Mouse (Mus musculus): Measurements from ENCODE around the gene Fzr1. TPM values are rescaled to one million over a fixed set of nuclear protein-coding genes. Genes with fewer than 3 reads are reported as not detected.

Fzr1 gene
- polyA plus RNA-seq, 1 experiment from 2014 or later, result 132 TPM

DNA sequence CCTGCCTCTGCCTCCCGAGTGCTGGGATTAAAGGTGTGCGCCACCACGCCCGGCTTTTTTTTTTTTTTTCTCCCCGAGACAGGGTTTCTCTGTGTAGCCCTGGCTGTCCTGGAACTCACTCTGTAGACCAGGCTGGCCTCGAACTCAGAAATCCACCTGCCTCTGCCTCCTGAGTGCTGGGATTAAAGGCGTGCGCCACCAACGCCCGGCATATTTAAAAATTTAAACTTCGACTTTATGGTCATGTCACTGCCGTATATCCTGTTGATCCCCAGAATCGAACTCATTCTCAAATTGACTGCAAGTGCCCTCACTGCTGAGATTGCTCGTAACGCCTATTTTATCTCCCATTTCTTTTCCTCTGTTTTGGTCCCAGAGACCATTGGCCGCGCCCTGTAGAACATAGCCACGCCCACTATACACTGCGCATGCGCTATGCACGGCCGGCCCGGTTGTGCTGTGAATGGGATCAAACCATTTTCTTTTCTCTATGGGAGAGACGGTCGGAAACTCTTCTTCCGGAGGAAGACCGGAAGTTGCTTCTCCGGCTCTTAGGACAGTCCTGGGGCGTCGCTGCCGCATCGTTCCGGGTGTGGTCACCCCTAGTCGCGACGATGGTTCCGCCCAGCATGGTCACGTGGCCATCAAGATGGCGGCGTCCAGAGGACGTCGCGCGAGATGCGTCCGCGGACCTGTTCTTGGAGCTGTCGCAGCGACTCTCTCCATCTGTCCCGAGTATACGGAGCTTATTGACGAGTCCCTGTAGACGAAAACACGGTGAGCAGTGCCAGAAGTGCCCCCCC, 5.7 kb upstream of the Fzr1 start, which contains the start of the genes Dohh and Gm48551:
Dohh (plus strand) TSS at position 627 of the 803 bp plus-strand sequence.
Gm48551 (plus strand) TSS at position 665 of the 803 bp plus-strand sequence.
- DNase-seq (ENCODE audit: low spot score), result peak; percentile 97
- H3K27ac ChIP-seq (ENCODE audit: low read depth, low read length), result peak within 1 kb of the TSS; percentile 64
- 5% methylated on average over 50 of the region's 54 CpGs for WGBS
- H3K4me2 ChIP-seq (ENCODE audit: low read depth, low read length, severe bottlenecking), result peak within 1 kb of the TSS; percentile 94
- H3K4me1 ChIP-seq (replicated peaks; ENCODE audit: control insufficient read depth, insufficient read depth, low read length), result peaks cover 7% of the 10 kb centered on the region
- H3K4me3 ChIP-seq (ENCODE audit: low read depth, low read length), result peak within 1 kb of the TSS; percentile 90
- peak; percentile 95 for ATAC-seq (replicated peaks; ENCODE audit: low FRiP score)
- no peaks in the 10 kb centered on the region for H3K27me3 ChIP-seq (ENCODE audit: control insufficient read depth, insufficient read depth, low read length)
- peaks cover 2% of the 10 kb centered on the region; the same call in 1 of the 2 replicates for H3K36me3 ChIP-seq (ENCODE audit: control insufficient read depth, insufficient read depth, low read length)
- H3K9me3 ChIP-seq (ENCODE audit: control insufficient read depth, low read length), result no peaks in the 10 kb centered on the region
- H3K9ac ChIP-seq (ENCODE audit: low read length), result peak within 1 kb of the TSS; percentile 79

DNA sequence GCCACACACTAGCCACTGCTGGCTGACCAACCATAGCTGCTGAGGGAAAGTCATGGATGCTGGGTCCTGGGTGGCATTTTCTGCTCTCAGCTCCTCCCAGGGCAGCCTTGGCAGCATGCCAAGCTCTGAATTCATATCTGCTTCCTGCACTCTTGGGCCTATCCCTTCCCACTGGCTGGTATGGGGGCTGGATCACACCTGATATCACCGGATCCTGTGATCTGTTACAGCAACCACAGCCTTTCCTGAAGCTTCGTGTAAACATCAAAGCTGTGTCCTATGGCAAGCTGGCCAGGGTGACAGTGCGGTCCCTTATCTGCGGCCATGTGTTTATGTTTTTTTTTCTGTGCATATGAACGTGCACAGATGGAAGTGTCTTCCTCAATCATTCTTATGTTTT, 3.7 kb upstream of the Fzr1 start:
- peaks cover 14% of the 10 kb centered on the region for H3K4me1 ChIP-seq (replicated peaks; ENCODE audit: control insufficient read depth, insufficient read depth, low read length)
- WGBS, result 88% methylated on average over 5 of the region's 5 CpGs
- H3K9ac ChIP-seq (ENCODE audit: low read length), result 0 out of 2 replicates have a peak overlapping the region, but pooled peaks have one; percentile 12
- H3K9me3 ChIP-seq (ENCODE audit: control insufficient read depth, low read length), result no peaks in the 10 kb centered on the region
- H3K4me3 ChIP-seq (ENCODE audit: low read depth, low read length), result no peak overlapping the region
- DNase-seq (ENCODE audit: low spot score) (no peak), ATAC-seq (replicated peaks; ENCODE audit: low FRiP score) (no peak)
- no peaks in the 10 kb centered on the region for H3K27me3 ChIP-seq (ENCODE audit: control insufficient read depth, insufficient read depth, low read length)
- H3K4me2 ChIP-seq (ENCODE audit: low read depth, low read length, severe bottlenecking), result no peak overlapping the region
- H3K36me3 ChIP-seq (ENCODE audit: control insufficient read depth, insufficient read depth, low read length), result no peaks in the 10 kb centered on the region; the same call in 1 of the 2 replicates
- H3K27ac ChIP-seq (ENCODE audit: low read depth, low read length), result no peak overlapping the region

DNA sequence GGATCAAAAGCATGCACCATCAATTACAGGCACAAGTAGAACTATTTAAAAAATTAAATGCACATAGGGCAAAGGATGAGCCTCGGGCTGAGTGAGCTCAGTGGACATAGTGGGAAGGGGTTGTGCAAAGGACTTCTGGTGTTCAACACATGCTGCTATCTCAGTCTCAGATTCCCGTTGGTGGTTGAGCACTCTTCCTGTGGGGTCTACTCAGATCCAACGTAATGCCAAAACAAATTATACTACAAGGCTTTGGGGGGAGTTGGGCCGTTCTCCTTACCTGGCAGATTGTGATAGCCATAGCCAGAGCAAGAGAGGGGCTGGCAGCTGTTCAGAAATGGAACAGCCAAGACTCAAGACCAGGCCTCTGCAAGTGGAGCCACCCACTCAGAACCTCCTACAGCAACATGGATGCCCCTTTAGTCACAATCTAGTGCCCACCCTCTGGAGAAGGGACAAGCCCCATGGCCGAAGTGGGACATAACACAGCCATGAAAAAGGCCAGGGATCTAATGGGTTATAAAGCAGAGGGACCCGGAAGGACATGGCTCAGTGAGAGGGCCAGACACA, 1.6 kb upstream of the Fzr1 start:
- DNase-seq (ENCODE audit: low spot score) (no peak), ATAC-seq (replicated peaks; ENCODE audit: low FRiP score) (no peak)
- H3K27ac ChIP-seq (ENCODE audit: low read depth, low read length), result no peak overlapping the region
- H3K4me3 ChIP-seq (ENCODE audit: low read depth, low read length), result no peak overlapping the region
- no peaks in the 10 kb centered on the region for H3K9me3 ChIP-seq (ENCODE audit: control insufficient read depth, low read length)
- no peaks in the 10 kb centered on the region for H3K27me3 ChIP-seq (ENCODE audit: control insufficient read depth, insufficient read depth, low read length)
- peaks cover 3% of the 10 kb centered on the region; the same call in 1 of the 2 replicates for H3K36me3 ChIP-seq (ENCODE audit: control insufficient read depth, insufficient read depth, low read length)
- WGBS, result 88% methylated on average over 6 of the region's 6 CpGs
- H3K4me1 ChIP-seq (replicated peaks; ENCODE audit: control insufficient read depth, insufficient read depth, low read length), result peaks cover 18% of the 10 kb centered on the region
- H3K9ac ChIP-seq (ENCODE audit: low read length), result no peak overlapping the region
- H3K4me2 ChIP-seq (ENCODE audit: low read depth, low read length, severe bottlenecking), result no peak overlapping the region

DNA sequence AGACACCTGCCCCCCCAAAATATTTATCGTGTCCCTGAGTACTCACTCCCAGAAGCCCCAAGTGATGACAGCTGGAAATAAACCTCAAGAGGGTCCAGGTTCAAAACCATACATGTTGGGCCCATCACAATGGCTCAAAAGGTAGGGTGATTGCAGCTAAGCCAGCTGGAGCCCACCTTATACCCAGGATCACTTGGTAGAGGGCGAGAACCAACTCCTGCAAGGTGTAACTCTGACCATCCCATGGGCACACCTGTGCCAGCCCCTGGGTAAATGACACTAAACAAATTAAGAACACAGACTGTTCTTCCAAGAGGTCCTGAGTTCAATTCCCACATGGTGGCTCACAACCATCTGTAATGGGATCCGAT, 852 bp upstream of the Fzr1 start:
- Histone ChIP-seq H3K27me3 (ENCODE audit: control insufficient read depth, insufficient read depth, low read length) (no peaks in the 10 kb centered on the region), H3K36me3 (ENCODE audit: control insufficient read depth, insufficient read depth, low read length) (peaks cover 5% of the 10 kb centered on the region; the same call in 1 of the 2 replicates), H3K27ac (ENCODE audit: low read depth, low read length) (peak overlapping the region; percentile 75), H3K4me3 (ENCODE audit: low read depth, low read length) (peak overlapping the region; percentile 89), H3K9ac (ENCODE audit: low read length) (peak overlapping the region; percentile 64), H3K9me3 (ENCODE audit: control insufficient read depth, low read length) (no peaks in the 10 kb centered on the region), H3K4me2 (ENCODE audit: low read depth, low read length, severe bottlenecking) (peak overlapping the region; percentile 65), H3K4me1 (replicated peaks; ENCODE audit: control insufficient read depth, insufficient read depth, low read length) (peaks cover 17% of the 10 kb centered on the region)
- ATAC-seq (replicated peaks; ENCODE audit: low FRiP score), result no peak; the same call in 1 of the 2 replicates
- no peak for DNase-seq (ENCODE audit: low spot score)
- 55% methylated on average over 3 of the region's 3 CpGs for WGBS

DNA sequence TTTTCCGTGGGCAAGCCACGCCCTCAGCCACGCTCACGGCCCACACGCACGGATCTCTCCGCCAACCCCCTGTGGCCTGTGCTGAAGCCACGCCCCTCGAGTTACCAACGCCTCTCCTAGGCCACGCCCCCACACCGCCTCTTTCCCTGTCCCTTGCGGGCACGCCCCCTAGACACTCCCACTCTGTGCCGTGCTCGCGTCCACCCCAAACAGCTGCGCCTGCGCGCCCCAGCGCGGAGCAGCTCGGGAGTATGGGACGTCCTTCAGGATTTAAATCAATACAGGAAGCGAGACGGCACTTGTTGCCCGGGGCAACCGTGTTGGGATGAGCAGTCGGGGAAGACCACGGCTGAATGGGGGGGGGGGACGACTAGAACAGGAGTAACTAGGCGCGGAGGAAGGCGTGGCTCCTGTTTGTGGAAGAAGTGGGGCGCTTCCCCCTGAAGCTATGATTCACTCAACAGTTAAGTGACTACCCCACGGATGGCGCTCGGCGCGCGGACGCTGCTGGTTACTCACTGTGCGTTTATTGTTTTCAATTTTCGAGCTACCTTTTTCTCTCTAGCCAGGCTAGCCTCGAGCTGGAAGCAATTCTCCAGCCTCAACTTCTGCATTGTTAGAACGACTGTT, 352 bp upstream of the Fzr1 start:
- peak; percentile 100 for DNase-seq (ENCODE audit: low spot score)
- ATAC-seq (replicated peaks; ENCODE audit: low FRiP score), result peak; percentile 97
- Histone ChIP-seq H3K27me3 (ENCODE audit: control insufficient read depth, insufficient read depth, low read length) (no peaks in the 10 kb centered on the region), H3K4me1 (replicated peaks; ENCODE audit: control insufficient read depth, insufficient read depth, low read length) (peaks cover 17% of the 10 kb centered on the region), H3K27ac (ENCODE audit: low read depth, low read length) (peak overlapping the region; percentile 75), H3K9ac (ENCODE audit: low read length) (peak overlapping the region; percentile 94), H3K36me3 (ENCODE audit: control insufficient read depth, insufficient read depth, low read length) (peaks cover 6% of the 10 kb centered on the region; the same call in 1 of the 2 replicates), H3K9me3 (ENCODE audit: control insufficient read depth, low read length) (no peaks in the 10 kb centered on the region), H3K4me3 (ENCODE audit: low read depth, low read length) (peak overlapping the region; percentile 89), H3K4me2 (ENCODE audit: low read depth, low read length, severe bottlenecking) (peak overlapping the region; percentile 65)
- under 1% methylated on average over 46 of the region's 46 CpGs for WGBS

DNA sequence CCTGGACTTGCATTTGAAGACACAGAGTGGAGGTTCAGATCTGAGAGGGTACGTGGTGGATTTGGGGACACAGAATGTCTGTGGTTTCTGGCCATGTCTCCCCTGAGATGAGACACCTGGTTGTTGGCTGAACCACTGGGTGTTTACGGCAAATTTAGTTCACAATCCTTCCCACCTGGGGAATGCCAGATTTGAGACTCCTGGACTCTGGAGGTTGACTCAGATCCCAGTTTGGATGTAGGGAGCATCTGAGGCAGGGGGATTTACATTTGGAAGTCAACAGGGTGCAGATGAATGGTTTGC, 1.0 kb downstream of the Fzr1 start:
- Histone ChIP-seq H3K4me3 (ENCODE audit: low read depth, low read length) (peak overlapping the region; percentile 89), H3K9ac (ENCODE audit: low read length) (peak overlapping the region; percentile 94), H3K4me1 (replicated peaks; ENCODE audit: control insufficient read depth, insufficient read depth, low read length) (peaks cover 17% of the 10 kb centered on the region), H3K36me3 (ENCODE audit: control insufficient read depth, insufficient read depth, low read length) (peaks cover 9% of the 10 kb centered on the region; the same call in 1 of the 2 replicates), H3K4me2 (ENCODE audit: low read depth, low read length, severe bottlenecking) (peak overlapping the region; percentile 88), H3K9me3 (ENCODE audit: control insufficient read depth, low read length) (no peaks in the 10 kb centered on the region), H3K27me3 (ENCODE audit: control insufficient read depth, insufficient read depth, low read length) (no peaks in the 10 kb centered on the region), H3K27ac (ENCODE audit: low read depth, low read length) (no peak overlapping the region)
- ATAC-seq (replicated peaks; ENCODE audit: low FRiP score), result no peak
- DNase-seq (ENCODE audit: low spot score), result no peak
- 56% methylated on average over 2 of the region's 2 CpGs for WGBS

DNA sequence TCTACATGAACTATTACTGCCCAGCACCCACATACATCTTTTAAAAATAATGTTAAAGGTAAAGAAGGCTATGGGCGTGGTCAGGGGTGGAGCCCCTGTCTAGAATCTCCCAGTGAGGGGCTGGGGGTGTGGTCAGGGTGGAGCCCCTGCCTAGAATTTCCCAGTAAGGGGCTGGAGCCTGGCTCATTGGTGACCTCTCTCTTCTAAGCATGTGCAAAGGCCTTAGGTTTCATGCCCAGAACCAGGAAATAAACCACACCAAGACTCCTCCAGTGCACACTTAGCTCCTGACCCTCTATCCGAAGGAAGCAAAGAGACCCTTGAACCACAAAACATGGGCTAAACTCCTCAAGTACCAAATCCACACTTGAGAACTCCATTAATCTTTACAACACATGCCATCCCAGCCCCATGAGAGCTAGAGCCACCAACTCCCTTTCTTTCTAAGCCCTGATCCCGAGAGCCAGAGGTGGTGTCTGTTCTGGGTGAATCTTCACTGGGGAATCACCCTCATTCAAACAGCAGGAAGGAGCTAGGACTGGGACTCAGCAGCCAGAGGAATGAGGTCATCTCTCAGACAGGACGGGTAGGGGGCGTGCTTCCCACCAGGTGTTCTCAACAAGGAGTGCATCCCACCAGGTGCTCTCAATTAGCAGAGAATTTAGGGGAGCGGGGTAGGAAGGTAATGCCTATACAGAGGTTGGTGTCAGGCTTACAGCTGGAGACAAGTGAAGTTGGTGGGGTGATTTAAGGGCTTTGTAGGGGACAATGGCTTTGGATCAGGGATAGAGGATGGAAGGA, 1.6 kb downstream of the Fzr1 start:
- Histone ChIP-seq H3K4me3 (ENCODE audit: low read depth, low read length) (peak overlapping the region; percentile 89), H3K9ac (ENCODE audit: low read length) (peak overlapping the region; percentile 94)

DNA sequence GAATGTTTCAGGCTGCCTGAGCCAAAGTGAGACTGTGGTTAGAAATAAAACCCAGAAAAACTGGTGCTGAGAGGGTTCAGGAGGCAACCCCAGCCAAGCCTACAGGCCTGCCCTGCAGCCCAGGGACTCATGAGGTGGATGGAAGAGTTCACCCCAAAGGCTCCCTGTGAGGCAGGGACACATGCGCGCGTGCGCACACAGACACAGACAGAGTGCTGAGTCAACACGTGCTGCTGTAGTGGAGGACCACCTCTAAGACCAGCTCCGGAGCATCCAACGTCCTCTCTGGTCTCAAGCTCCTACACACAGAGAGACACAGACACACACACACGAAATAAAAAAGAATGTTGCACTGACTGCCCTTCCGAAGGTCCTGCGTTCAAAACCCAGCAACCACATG, 3.0 kb downstream of the Fzr1 start:
- no peaks in the 10 kb centered on the region for H3K9me3 ChIP-seq (ENCODE audit: control insufficient read depth, low read length)
- WGBS, result 94% methylated on average over 10 of the region's 10 CpGs
- H3K27me3 ChIP-seq (ENCODE audit: control insufficient read depth, insufficient read depth, low read length), result no peaks in the 10 kb centered on the region
- H3K4me1 ChIP-seq (replicated peaks; ENCODE audit: control insufficient read depth, insufficient read depth, low read length), result peaks cover 17% of the 10 kb centered on the region
- no peak overlapping the region for H3K4me2 ChIP-seq (ENCODE audit: low read depth, low read length, severe bottlenecking)
- H3K9ac ChIP-seq (ENCODE audit: low read length), result no peak overlapping the region
- H3K36me3 ChIP-seq (ENCODE audit: control insufficient read depth, insufficient read depth, low read length), result peaks cover 15% of the 10 kb centered on the region; the same call in 1 of the 2 replicates
- DNase-seq (ENCODE audit: low spot score), result no peak
- no peak overlapping the region for H3K4me3 ChIP-seq (ENCODE audit: low read depth, low read length)
- H3K27ac ChIP-seq (ENCODE audit: low read depth, low read length), result no peak overlapping the region
- no peak for ATAC-seq (replicated peaks; ENCODE audit: low FRiP score)

More for the DNA sequence above, 1.6 kb downstream of the Fzr1 start:
- H3K4me2 ChIP-seq (ENCODE audit: low read depth, low read length, severe bottlenecking), result peak overlapping the region; percentile 88
- H3K27ac ChIP-seq (ENCODE audit: low read depth, low read length), result peak overlapping the region; percentile 6; the same call in 1 of the 2 replicates
- H3K4me1 ChIP-seq (replicated peaks; ENCODE audit: control insufficient read depth, insufficient read depth, low read length), result peaks cover 17% of the 10 kb centered on the region
- ATAC-seq (replicated peaks; ENCODE audit: low FRiP score), result no peak
- DNase-seq (ENCODE audit: low spot score), result no peak
- H3K36me3 ChIP-seq (ENCODE audit: control insufficient read depth, insufficient read depth, low read length), result peaks cover 9% of the 10 kb centered on the region; the same call in 1 of the 2 replicates
- H3K9me3 ChIP-seq (ENCODE audit: control insufficient read depth, low read length), result no peaks in the 10 kb centered on the region
- WGBS, result 43% methylated on average over 6 of the region's 6 CpGs
- H3K27me3 ChIP-seq (ENCODE audit: control insufficient read depth, insufficient read depth, low read length), result no peaks in the 10 kb centered on the region

Data from forebrain, embryonic 11.5 days (tissue).